Mouse (Mus musculus) gonadal fat pad, adult 2 months (tissue): ENCODE data around the gene Rufy4. TPM values are rescaled to one million over a fixed set of nuclear protein-coding genes. Genes with fewer than 3 reads are reported as not detected.

Source experiments
- polyA plus RNA-seq: library from polyadenylated mRNA; depleted of rRNA; stranded (reverse); fragments of >200 nt; gene quantifications from 2 replicates; pipeline ENCODE4 v1.2.3, GENCODE M21; 2012; rRNA removed

Rufy4 gene
- polyA plus RNA-seq, 1 experiment: 2.3 TPM

Other genes starting within 250 kb of the Rufy4 start
- gene Tns1, start 1.1 kb upstream of the Rufy4 start, polyA plus RNA-seq: 223 and 292 TPM in 2 replicates
- gene Cxcr2, start 28.4 kb downstream of the Rufy4 start, polyA plus RNA-seq: 0.06 and 0.26 TPM in 2 replicates
- not detected in 2 replicates for gene Cxcr1, start 69.1 kb downstream of the Rufy4 start, polyA plus RNA-seq
- 165 and 179 TPM in 2 replicates for gene Arpc2, start 110.5 kb downstream of the Rufy4 start, polyA plus RNA-seq
- 1.7 and 2.5 TPM in 2 replicates for gene Gpbar1, start 153.0 kb downstream of the Rufy4 start, polyA plus RNA-seq
- 203 and 210 TPM in 2 replicates for gene Aamp, start 159.2 kb downstream of the Rufy4 start, polyA plus RNA-seq
- gene Pnkd, start 159.4 kb downstream of the Rufy4 start, polyA plus RNA-seq: 101 and 110 TPM in 2 replicates
- gene Tmbim1, start 180.1 kb downstream of the Rufy4 start, polyA plus RNA-seq: 162 and 225 TPM in 2 replicates
- gene Catip, start 236.6 kb downstream of the Rufy4 start, polyA plus RNA-seq: 1.8 and 2.3 TPM in 2 replicates
- gene Slc11a1, start 249.7 kb downstream of the Rufy4 start, polyA plus RNA-seq: 36.3 and 42.9 TPM in 2 replicates